Mouse (Mus musculus) bone marrow macrophage, adult 2 months (primary cell): Measurements from ENCODE around the gene Gsg1.

Experiments
- CTCF ChIP-seq: IDR thresholded peaks from 2 replicates; pipeline ENCODE4 v1.5.1; 2012; ENCODE audit warnings: low read depth, mild to moderate bottlenecking, low read length, moderate library complexity
- POLR2A ChIP-seq: IDR thresholded peaks from 2 replicates; pipeline ENCODE4 v1.6.1; 2012; ENCODE audit warnings: mild to moderate bottlenecking, low read depth, low read length, borderline replicate concordance

GRCm38 (mm10) chr6:135212666-135213065 is 41.5 kb downstream of the Gsg1 start:
- no peak for TF ChIP-seq POLR2A
- TF ChIP-seq CTCF: no peak
